Mouse (Mus musculus) erythroblast, embryonic 14.5 days (primary cell): ENCODE data around the gene Dmc1.

Experiments
- GATA1 ChIP-seq: IDR thresholded peaks from 2 replicates; pipeline ENCODE4 v1.6.1; 2012; ENCODE audit warnings: low read length, inconsistent platforms, mixed read lengths
- TAL1 ChIP-seq: IDR thresholded peaks from 3 replicates; pipeline ENCODE4 v1.6.1; 2012; ENCODE audit warnings: low read length, inconsistent platforms, mixed read lengths

DNA sequence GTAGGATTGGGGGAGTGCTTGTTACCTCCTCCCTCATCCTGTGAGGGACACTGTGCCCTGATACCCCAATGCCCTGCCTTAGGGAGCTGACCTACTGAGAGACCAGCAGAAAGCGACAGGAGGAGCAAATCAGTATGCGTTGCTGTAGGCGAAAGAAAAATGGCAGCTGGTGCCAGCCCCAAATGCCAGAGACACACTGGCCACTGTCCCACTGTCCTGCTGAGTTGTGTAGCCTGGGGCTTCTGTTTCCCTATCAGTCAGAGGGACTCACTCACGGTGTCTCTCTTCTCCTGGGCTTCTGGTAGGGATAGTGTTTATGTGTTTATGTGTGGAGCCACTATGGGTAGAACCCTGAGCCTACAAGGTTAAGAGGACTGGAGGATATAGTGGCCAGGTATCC is 87.2 kb downstream of the Dmc1 start:
- TF ChIP-seq GATA1 (no peak), TAL1 (no peak)
